Mouse (Mus musculus): ENCODE data around the gene Rab30.

Rab30 gene

DNA sequence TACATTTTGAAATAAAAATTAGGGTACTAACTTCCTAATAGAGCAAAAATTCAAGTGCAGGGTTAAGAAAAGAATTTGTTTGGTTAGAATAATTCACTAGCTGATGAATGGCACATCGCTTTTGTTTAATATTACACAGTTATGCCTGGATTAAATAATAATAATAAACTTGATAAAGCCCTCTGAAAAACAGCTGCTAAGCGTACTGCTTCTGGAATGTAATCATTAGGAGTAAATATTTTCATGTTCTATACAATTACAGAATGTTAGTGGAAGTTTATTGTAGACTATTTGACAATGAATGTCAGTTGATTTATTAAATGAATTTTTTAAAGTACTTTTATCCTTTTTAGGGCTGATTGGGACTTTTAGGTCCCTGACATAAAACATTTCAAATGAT, 100.9 kb downstream of the Rab30 start:
- DNase-seq (ENCODE audit: low read depth), result no peak

DNA sequence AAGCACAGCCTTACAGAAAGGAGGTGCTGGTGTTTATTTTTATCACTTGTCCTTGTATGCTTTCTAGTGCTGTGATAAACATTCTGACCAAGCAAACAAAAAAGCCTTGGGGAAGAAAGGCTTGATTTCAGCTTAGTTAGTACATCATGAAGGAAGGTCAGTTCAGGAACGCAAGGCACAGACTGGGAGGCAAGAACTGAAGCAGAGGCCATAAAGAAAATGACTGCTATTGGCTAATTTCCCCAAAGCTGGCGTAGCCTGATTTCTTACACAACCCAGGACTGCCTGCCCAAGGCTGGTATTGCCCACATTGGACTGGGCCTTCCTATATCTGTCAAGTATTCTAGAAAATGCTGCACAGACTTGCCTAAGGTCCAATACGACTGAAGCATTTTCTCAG, 106.8 kb downstream of the Rab30 start:
- DNase-seq (ENCODE audit: low read depth), result no peak

DNA sequence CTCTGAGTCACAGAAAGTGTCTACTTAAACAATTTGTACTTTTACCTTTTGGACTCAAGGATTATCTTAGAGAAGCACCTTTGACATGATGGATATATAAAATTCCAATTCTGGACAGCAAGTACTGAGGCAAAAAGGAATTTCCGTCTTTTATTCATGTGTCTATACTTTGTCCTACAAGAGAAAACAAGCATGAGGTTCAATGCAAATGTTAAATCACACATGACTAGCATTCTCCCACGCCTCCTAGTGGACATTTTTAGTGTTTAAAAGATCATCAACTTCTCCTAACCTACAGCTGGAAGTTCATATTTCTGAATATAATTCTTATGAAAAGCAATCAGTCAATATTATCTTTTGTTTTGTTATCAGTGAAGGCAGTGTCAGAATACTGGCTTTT, 125.1 kb downstream of the Rab30 start:
- no peak for DNase-seq (ENCODE audit: low read depth)

DNA sequence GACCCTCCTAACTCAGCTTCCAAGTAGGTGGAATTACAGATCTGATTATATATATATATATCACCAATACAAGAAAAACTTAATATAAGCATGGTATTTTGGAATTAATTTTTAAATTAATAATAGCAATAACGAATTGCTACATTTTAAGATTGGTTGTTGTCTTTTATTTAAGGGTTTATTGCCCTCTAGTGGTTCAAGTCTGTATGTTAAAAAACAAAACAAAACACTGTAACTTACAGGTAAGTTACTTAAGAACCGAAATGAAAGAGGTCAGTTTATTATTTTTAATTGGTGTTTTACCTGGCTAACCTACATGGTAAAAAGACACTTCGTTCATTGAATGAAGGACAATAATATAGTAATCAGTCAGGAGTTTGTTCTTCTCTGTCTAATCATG, 128.8 kb downstream of the Rab30 start:
- no peak for DNase-seq (ENCODE audit: low read depth)

DNA sequence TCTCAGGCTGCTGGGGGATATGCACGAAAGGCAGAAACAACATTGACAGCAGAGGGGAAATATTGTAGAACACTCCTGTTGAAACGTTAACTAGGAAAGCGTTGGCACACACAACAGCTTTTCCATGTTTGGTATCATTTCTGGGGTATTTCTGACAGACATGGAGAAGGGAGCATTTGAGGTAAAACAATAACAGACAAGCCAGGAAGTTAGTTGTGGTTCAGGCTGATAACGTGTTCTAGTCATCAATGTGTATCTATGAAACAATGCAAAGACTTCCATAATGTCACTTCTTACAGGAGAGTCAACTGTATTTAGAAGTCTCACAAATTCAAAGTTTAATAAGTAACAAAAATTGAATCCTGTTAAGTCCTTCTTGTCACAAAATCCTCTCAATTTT, 130.2 kb downstream of the Rab30 start:
- no peak for DNase-seq (ENCODE audit: low read depth)

DNA sequence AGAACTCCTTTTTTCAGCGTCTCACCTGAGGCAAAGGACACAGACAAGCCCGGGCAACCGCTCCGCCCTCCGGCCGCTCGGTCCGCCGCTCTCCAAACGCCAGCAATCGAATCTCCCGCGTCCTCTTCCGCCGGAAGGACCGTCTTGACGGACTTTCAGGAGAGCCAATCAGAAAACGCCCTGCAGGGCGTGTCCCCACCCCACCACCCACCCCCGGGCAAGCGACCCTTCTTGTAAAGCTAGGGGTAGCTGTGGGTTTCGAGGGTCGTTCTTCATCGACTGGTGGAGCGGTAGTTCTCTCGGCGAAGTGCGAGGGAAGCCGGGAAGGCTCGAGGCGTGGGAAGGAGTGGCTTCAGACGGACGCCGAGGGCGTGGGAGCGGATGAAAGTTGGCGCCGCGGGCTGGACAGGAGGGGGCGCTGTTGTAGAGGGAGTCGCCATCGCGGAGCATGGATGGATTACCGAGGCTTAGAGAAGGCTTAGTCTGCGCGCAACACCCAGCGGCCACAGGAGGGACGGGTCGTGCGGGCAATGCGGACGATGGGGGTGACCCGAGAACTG, 132.8 kb downstream of the Rab30 start, which contains the start of the genes Ddias and Prcp:
Gene Ddias (minus strand): TSS at position 132 of the 560 bp plus-strand sequence.
Gene Prcp (plus strand): TSS at position 355 of the 560 bp plus-strand sequence.
- peak; percentile 73 for DNase-seq (ENCODE audit: low read depth)

DNA sequence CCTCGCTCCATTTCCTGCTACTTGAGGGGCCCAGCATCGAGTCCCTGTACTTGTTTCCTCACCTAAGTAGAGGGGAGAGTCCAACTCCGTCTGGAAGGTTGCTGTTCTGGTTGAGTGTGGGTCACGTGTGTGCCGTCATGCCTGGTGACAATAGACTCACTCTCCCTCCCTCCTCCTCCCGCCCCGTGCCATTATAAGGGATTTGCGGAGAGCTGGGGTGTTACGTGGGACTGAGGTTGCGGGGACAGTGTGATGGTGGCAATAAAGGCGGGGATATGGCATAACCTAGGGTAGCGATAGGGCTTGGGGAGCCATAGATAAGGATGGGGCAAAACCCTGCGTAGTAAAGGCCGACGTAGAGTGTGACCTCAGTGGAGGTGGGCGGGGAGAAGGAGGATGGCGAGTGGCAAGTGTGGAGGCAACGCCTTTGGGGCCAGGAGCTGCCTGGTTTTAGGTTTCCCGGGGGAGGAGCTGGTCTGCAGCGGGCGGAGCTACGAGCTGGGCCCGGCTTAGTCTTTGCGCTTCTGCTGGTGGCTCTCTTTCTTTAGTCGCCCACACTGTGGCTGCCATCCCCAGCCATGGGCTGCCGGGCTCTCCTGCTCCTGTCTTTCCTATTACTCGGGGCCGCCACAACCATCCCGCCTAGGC, 133.5 kb downstream of the Rab30 start:
- peak; percentile 78 for DNase-seq (ENCODE audit: low read depth)

DNA sequence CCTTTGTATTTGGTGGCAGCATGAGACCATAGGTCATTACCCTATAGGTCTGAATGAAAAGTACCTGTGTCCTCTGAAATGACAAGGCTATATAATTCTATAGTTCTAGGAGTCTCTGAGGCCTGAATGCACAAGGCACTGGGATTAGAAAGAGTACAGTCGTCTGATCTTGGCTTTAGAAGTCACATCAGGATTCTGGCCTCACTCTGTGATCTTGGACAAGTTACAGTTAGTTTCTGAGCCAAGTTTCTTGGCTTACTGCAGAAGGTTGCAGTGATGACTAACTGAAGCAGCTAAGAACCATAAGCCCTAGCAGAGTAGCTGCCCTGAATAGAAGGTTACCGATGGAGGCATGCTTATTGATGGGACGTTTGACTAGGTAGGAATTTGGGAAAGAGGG, 134.7 kb downstream of the Rab30 start:
- peak; percentile 67 for DNase-seq (ENCODE audit: low read depth)

DNA sequence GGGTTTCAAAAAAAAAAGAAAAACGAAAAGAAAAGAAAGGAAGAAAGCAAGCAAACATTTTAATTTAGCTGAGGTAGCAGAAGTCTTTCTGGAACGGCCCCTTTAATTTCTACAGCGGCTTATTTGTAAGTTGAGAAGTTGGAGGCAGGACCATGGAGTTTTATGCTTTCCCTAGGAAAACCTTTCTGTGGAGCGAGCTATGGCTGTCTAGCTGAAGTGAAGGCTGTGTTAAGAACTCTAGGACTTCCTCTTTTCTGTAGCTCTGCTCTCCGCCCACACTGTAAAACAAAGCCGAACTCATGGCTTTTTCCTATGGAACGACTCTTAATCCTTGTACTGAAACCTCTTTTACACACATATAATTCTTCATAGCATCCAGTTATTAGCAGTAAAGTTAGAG, 135.1 kb downstream of the Rab30 start:
- no peak for DNase-seq (ENCODE audit: low read depth)

DNA sequence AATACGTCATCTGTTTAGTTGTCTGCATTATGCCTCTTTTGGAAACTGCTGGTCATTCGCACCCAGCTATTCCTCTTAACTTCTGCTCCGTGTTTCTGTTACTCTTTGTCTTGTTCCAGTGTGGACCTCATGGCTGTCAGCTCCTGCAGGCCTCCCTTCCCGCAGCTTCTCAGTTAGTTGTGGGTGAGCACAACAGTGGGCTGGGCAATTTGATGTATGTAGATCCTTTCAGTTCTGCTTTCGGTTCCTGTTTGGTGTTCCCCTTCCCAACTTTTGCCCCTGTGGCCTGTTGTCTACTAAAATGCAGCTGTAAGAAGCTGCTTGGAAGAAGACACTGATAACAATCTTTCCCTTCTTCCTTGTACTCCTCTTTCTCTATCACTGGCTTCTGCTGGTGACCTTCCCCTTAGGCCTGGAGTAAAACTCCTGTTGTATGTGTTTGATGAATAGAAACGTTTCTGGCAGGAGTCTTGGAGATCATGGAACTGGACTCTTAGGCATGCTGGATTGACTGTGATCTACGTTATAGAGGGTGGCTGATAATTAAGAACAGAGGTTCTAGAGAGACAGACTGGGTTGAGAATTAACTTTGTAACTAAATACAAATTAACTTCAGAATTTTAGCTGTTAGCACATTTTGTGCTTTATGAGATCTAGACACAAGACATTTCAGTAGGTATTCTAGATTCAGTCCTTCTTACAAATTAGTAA, 137.3 kb downstream of the Rab30 start:
- no peak for DNase-seq (ENCODE audit: low read depth)

DNA sequence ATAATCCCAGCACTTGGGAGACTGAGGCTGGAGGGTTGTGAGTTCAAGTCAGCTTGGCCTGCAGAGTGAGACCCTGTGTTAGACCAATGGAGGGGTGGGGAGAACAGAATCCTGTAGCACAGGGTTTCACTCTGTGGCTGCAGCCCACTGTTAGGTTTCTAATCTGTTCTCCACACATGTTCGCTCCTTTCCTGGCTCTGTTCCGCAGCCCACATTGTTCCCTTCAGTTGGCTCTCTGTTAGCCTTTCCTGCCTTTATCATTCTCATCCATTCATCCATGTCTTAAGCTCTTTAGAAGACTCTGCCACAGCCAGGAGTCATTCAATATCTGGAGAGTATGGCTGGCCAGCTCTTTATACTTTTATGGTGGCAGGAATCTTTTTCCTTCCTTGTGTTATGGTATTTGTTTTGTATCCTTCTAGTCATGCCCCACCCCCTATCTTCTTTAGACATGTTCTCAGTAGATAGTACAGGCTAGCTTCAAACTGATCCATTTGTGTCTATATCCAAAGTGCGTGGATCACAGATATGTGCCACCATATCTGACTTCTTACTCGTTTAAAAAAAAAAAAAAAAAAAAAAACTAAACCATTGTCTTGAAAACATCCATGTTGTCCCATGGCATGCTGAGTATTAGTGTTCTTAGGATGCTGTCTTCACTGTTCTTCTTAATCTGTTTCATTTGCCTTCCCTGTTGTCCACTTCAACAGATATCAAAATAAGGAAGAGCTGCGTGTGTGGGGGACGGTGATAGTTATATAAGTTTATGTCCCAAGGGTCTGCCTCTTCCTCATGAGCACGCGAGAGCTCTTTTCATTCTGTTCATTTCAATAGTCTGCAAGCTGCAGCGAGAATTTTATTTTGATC, 142.7 kb downstream of the Rab30 start:
- DNase-seq (ENCODE audit: low read depth), result no peak

DNA sequence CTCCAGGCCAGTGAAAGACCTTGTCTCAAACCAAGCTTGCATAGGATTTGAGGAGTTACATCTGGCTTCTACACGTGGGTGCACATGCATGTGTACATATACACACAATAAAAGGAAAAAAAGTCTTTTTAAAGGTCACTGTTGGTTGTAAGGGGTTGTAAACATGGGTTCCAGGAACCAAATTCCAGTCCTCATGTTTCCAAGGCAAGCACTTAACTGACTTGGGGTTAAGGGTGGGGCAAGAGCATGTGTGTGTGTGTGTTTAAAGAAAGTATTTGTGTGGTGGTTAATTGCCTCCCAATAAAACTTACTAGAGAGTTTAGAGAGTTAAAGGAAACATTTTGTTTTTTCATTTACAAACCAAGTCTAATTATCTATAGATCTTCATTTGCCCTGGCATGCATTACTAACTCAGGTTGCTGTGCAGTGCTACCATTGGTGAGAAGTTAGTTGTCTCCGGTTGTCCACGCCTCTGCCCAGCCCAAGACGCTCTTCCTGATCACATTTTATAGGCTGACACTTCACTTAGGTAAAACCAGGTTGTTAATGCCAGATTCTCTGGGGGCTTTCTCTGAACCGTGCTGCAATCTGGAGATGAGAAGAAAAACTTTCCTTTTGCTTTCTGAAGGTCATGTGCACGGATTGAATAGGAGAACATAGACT, 143.7 kb downstream of the Rab30 start:
- no peak for DNase-seq (ENCODE audit: low read depth)

DNA sequence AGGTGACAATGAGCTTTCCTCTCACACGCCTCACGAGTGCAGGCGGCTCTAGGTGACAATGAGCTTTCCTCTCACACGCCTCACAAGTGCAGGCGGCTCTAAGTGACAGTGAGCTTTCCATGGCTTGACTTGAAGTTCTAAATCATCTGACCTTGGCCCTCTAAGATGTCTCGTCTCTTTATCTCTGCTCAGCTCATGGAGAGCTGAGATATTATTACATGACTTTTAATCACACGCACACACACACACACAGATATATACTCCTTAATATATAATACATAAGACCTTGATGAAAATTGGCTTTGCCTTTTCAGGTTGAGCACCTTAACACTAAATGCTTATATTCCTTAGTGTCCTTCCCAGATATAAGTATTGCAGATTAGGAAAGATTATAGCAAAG, 145.4 kb downstream of the Rab30 start:
- no peak for DNase-seq (ENCODE audit: low read depth)

DNA sequence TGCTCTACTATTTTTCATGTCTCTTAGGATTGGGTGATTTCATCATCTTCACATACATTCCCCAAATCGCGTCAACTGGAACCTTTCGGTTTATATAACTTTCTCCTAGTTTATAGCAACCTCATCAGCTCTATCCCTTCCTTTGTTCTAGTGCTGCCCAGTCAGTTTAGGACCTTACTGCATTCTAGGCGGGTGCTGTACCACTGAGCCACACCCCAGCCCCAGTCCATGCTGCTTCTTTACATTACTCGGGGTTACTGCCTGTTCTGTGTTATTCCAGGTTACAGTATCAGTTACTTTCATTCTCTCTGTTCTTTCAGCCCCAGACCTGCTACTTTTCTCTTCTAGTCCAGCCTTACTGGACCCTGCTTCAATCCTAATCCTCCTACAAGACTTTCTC, 145.8 kb downstream of the Rab30 start:
- no peak for DNase-seq (ENCODE audit: low read depth)

DNA sequence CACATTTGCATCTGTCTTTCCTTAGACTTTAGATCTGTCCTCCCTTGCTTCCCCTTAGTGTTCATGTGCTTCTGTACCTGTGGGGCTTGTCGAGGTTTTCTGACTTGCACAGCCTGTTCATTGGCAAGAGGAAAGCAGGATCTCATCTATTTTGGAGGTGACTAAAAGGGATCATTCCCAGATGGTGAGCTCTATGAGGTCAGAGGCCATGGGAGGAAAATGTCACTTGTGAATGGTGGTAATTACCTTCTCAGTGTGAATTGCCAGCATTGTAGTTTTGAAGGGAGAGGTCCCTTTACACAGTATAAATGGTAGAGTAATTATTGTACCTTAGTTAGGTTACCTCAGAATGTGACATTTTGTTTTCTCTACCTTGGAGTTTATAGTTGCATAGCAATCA, 148.8 kb downstream of the Rab30 start:
- no peak for DNase-seq (ENCODE audit: low read depth)

DNA sequence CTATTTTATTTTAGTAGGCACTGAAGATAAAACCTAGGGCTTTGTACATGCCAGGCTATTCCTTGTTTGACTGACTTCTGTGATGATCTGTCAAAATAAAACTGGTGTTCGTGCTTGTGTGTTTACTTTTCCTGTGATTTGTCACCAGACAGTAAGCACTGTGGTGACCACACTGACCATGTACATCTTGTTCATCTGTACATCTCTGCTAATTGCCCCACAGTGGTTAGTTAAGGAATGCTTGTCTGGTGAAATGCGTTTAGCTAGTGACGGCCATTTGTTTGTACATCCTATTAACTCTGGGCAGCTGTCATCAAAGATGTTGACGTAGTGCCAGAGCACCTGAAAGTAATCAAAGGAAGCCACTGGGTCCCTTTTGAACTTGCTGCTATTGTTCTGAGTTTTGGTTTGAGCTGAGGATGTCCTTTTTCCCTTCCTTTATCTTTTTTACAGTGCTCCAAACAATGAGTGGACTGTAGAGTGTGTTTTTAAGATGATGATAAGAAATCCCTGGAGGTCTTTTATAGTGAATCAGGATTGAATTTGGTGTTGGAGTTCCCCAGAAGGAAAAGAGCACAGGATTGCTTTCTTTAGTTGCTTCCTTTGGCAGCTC, 149.3 kb downstream of the Rab30 start:
- DNase-seq (ENCODE audit: low read depth), result no peak

DNA sequence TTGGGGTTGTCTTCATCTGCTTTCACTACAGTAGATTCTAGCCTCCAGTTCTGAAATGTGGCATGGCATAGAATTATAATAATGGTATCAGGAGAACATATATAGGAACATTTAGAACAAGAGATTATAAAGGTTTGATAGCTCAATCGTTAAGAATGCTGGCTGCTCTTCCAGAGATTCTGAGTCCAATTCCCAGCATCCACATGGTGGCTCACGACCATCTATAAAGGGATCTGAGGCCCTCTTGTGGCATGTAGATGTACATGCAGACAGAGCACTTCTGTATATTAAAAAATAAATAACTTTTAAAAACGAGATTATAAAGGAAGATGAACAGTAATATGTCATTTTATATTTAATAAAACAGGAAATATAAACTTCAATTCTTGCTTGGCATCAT, 152.1 kb downstream of the Rab30 start:
- DNase-seq (ENCODE audit: low read depth), result no peak

Data from fibroblast of lung, adult 2 months (primary cell).